Mouse (Mus musculus) stomach, embryonic 16.5 days (tissue): ENCODE measurements around the gene Vav1. TPM values are rescaled to one million over a fixed set of nuclear protein-coding genes. Genes with fewer than 3 reads are reported as not detected.
A peak's percentile ranks its signal among the peaks of the same experiment; 100 is the strongest.

ENCODE experiments used
- ATAC-seq: fragments of 200-750 bp; cut with Nextera tagmentation; 2 replicates; pipeline ENCODE4 v1.8.0; 2017; ENCODE audit warnings: moderate number of reproducible peaks, moderate TSS enrichment; ENCODE audit not compliant: insufficient read depth, low FRiP score
- H3K27ac ChIP-seq: fragments of 300-500 bp; sonication (generic); 2 replicates; pipeline ENCODE4 v1.5.1; 2014; ENCODE audit warnings: low read length
- H3K27me3 ChIP-seq: fragments of 300-500 bp; sonication (generic); 2 replicates; pipeline ENCODE4 v1.6.1; 2014; ENCODE audit warnings: low read length, control low read depth, mixed read lengths; ENCODE audit not compliant: control insufficient read depth, insufficient read depth
- H3K36me3 ChIP-seq: fragments of 300-500 bp; sonication (generic); 2 replicates; pipeline ENCODE4 v1.6.1; 2014; ENCODE audit warnings: low read length; ENCODE audit not compliant: control insufficient read depth, insufficient read depth
- H3K4me1 ChIP-seq: fragments of 300-500 bp; sonication (generic); 2 replicates; pipeline ENCODE4 v1.6.1; 2014; ENCODE audit warnings: low read length, control low read depth, mixed read lengths; ENCODE audit not compliant: control insufficient read depth, insufficient read depth
- H3K4me2 ChIP-seq: fragments of 300-500 bp; sonication (generic); 2 replicates; pipeline ENCODE4 v1.6.1; 2014; ENCODE audit warnings: low read depth, low read length, mixed read lengths
- H3K4me3 ChIP-seq: fragments of 300-500 bp; sonication (generic); replicated peaks from 2 replicates; pipeline ENCODE4 v1.5.1; 2014; ENCODE audit warnings: mild to moderate bottlenecking, low read length
- H3K9ac ChIP-seq: fragments of 300-500 bp; sonication (generic); 2 replicates; pipeline ENCODE4 v1.6.1; 2014; ENCODE audit warnings: low read length
- H3K9me3 ChIP-seq: fragments of 300-500 bp; sonication (generic); replicated peaks from 2 replicates; pipeline ENCODE4 v1.6.1; 2016; ENCODE audit warnings: low read length, control low read depth; ENCODE audit not compliant: control insufficient read depth
- WGBS: fragments of 180-500 bp; shearing (Covaris S2); extraction: QIAGEN DNeasy Blood & Tissue Kit; methylation state at CpG from one replicate; pipeline ENCODE4 v1.1.7; 2014; 5-methylcytosine and 5-hydroxymethylcytosine counted together
- polyA plus RNA-seq: library from polyadenylated mRNA; unstranded; fragments of >200 nt; fragmentation: Nextera tagmentation; extraction: Ambion mirVana; gene quantifications from 2 replicates; pipeline ENCODE4 v1.2.1, GENCODE M21; 2015

The Vav1 gene
- polyA plus RNA-seq, 1 experiment from 2014 or later: 5.8 TPM

GRCm38 (mm10) chr17:57250461-57251160 is 28.3 kb upstream of the Vav1 start:
- peak overlapping the region; percentile 95 for H3K4me2 ChIP-seq
- no peaks in the 10 kb centered on the region for H3K27me3 ChIP-seq
- peak overlapping the region; percentile 89 for H3K27ac ChIP-seq
- peaks cover 15% of the 10 kb centered on the region for H3K36me3 ChIP-seq
- H3K9me3 ChIP-seq: no peaks in the 10 kb centered on the region
- H3K9ac ChIP-seq: peak overlapping the region; percentile 85
- 3% methylated on average over 33 of the region's 33 CpGs for WGBS
- H3K4me3 ChIP-seq: peak overlapping the region; percentile 87
- no peak for ATAC-seq
- H3K4me1 ChIP-seq: peaks cover 26% of the 10 kb centered on the region

GRCm38 (mm10) chr17:57251431-57251830 is 27.5 kb upstream of the Vav1 start:
- Histone ChIP-seq H3K9ac (0 out of 2 replicates have a peak overlapping the region, but pooled peaks have one; percentile 85), H3K4me3 (no peak overlapping the region), H3K36me3 (peaks cover 16% of the 10 kb centered on the region), H3K27ac (no peak overlapping the region), H3K9me3 (no peaks in the 10 kb centered on the region), H3K27me3 (no peaks in the 10 kb centered on the region), H3K4me2 (no peak overlapping the region), H3K4me1 (peaks cover 24% of the 10 kb centered on the region)
- no peak for ATAC-seq
- WGBS: 88% methylated on average over 3 of the region's 3 CpGs

GRCm38 (mm10) chr17:57253306-57253705 is 25.6 kb upstream of the Vav1 start:
- H3K36me3 ChIP-seq: peaks cover 21% of the 10 kb centered on the region
- H3K4me2 ChIP-seq: no peak overlapping the region
- H3K4me1 ChIP-seq: peaks cover 19% of the 10 kb centered on the region
- H3K4me3 ChIP-seq: no peak overlapping the region
- H3K9me3 ChIP-seq: no peaks in the 10 kb centered on the region
- 57% methylated on average over 6 of the region's 6 CpGs for WGBS
- H3K27ac ChIP-seq: no peak overlapping the region
- ATAC-seq: no peak
- no peaks in the 10 kb centered on the region for H3K27me3 ChIP-seq
- no peak overlapping the region for H3K9ac ChIP-seq

GRCm38 (mm10) chr17:57255354-57255753 is 23.5 kb upstream of the Vav1 start:
- Histone ChIP-seq H3K36me3 (peaks cover 21% of the 10 kb centered on the region), H3K9ac (no peak overlapping the region), H3K4me2 (no peak overlapping the region), H3K9me3 (no peaks in the 10 kb centered on the region), H3K27me3 (no peaks in the 10 kb centered on the region), H3K27ac (no peak overlapping the region), H3K4me1 (peaks cover 11% of the 10 kb centered on the region), H3K4me3 (no peak overlapping the region)
- 89% methylated on average over 14 of the region's 14 CpGs for WGBS
- no peak for ATAC-seq

GRCm38 (mm10) chr17:57256921-57257485 is 21.9 kb upstream of the Vav1 start:
- ATAC-seq: no peak

GRCm38 (mm10) chr17:57258191-57258590 is 20.7 kb upstream of the Vav1 start:
- no peaks in the 10 kb centered on the region for H3K4me1 ChIP-seq
- no peak overlapping the region for H3K4me2 ChIP-seq
- H3K9ac ChIP-seq: no peak overlapping the region
- 93% methylated on average over 3 of the region's 3 CpGs for WGBS
- no peak overlapping the region for H3K27ac ChIP-seq
- H3K36me3 ChIP-seq: peaks cover 34% of the 10 kb centered on the region
- no peak for ATAC-seq
- no peak overlapping the region for H3K4me3 ChIP-seq
- H3K27me3 ChIP-seq: no peaks in the 10 kb centered on the region
- no peaks in the 10 kb centered on the region for H3K9me3 ChIP-seq

More at GRCm38 (mm10) chr17:57256921-57257485, 21.9 kb upstream of the Vav1 start:
- Histone ChIP-seq H3K4me1 (no peaks in the 10 kb centered on the region), H3K4me3 (no peak overlapping the region), H3K36me3 (peaks cover 34% of the 10 kb centered on the region), H3K9ac (no peak overlapping the region), H3K4me2 (no peak overlapping the region), H3K27me3 (no peaks in the 10 kb centered on the region), H3K27ac (no peak overlapping the region), H3K9me3 (no peaks in the 10 kb centered on the region)
- WGBS: 94% methylated on average over 22 of the region's 22 CpGs

GRCm38 (mm10) chr17:57259742-57260141 is 19.2 kb upstream of the Vav1 start:
- Histone ChIP-seq H3K4me2 (no peak overlapping the region), H3K4me1 (peaks cover 2% of the 10 kb centered on the region), H3K27ac (no peak overlapping the region), H3K9ac (no peak overlapping the region), H3K9me3 (no peaks in the 10 kb centered on the region), H3K27me3 (no peaks in the 10 kb centered on the region), H3K4me3 (no peak overlapping the region), H3K36me3 (peaks cover 26% of the 10 kb centered on the region)
- 85% methylated on average over 8 of the region's 8 CpGs for WGBS
- ATAC-seq: no peak

- ATAC-seq: no peak
- H3K27me3 ChIP-seq: no peaks in the 10 kb centered on the region
- H3K36me3 ChIP-seq: peaks cover 19% of the 10 kb centered on the region
- H3K9ac ChIP-seq: no peak overlapping the region
- peaks cover 8% of the 10 kb centered on the region for H3K4me1 ChIP-seq
- no peak overlapping the region for H3K4me2 ChIP-seq
- H3K4me3 ChIP-seq: no peak overlapping the region
- H3K9me3 ChIP-seq: no peaks in the 10 kb centered on the region
- WGBS: 85% methylated on average over 9 of the region's 9 CpGs
- no peak overlapping the region for H3K27ac ChIP-seq
These were observed 18.5 kb upstream of the Vav1 start for GRCm38 (mm10) chr17:57260351-57260750.

- Histone ChIP-seq H3K9me3 (no peaks in the 10 kb centered on the region), H3K4me1 (peaks cover 13% of the 10 kb centered on the region), H3K9ac (no peak overlapping the region), H3K36me3 (peaks cover 19% of the 10 kb centered on the region), H3K4me2 (no peak overlapping the region), H3K27me3 (no peaks in the 10 kb centered on the region), H3K27ac (no peak overlapping the region), H3K4me3 (no peak overlapping the region)
- ATAC-seq: no peak
- 96% methylated on average over 4 of the region's 4 CpGs for WGBS
These were observed 17.6 kb upstream of the Vav1 start for GRCm38 (mm10) chr17:57261286-57261685.
